Mouse (Mus musculus) embryo, embryonic 10 days (tissue): ENCODE data around the gene Trem2.
"Not testable (repeated sequence)": the region's sequence is repeated elsewhere in the genome, so short reads cannot be mapped to it uniquely, and the experiment has no call there.

Experiments used
- DNase-seq: peaks from one replicate; pipeline ENCODE4 v3.0.0-alpha.2; 2015; ENCODE audit warnings: low spot score

The Trem2 gene

DNA sequence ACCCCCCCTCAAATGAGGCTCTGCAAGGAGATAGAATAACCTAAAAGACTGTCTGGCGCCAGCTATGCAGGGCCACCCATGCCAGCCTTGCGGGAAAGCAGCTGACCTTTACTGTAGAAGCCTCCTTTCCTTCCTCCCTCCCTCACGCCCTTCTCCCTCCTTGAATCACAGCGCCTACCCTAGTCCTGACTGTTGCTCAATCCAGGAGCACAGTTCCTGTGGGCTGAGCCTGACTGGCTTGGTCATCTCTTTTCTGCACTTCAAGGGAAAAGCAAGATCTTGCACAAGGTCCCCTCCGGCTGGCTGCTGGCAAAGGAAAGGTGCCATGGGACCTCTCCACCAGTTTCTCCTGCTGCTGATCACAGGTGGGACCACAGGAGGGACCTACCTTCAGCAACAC is at the start of gene Trem2:
TSS of gene Trem2 (plus strand) at position 171 of the 400 bp plus-strand sequence.
- no peak for DNase-seq

DNA sequence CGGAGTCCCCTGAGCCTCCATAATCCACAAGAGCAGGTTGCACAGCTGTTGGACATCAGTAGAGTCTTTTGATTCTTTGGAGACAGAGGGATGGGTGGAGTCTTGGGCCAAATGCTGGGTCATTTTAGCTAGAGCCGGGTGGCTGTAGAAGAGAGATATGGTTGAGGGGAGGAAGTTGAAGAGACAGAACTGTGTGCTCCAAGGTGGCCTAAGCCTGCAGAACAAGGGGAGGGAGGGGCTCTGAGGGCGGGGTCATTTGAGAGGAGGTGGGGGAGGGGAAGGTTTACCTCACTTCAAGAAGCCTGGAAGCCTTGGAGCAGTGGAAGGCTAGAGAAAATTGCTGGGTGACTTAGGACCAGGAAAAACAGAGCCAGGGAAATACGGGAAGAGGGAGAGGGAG is 47.0 kb upstream of the Trem2 start, which contains the start of gene Treml2:
TSS of gene Treml2 (plus strand) at position 296 of the 400 bp plus-strand sequence.
- no peak for DNase-seq

DNA sequence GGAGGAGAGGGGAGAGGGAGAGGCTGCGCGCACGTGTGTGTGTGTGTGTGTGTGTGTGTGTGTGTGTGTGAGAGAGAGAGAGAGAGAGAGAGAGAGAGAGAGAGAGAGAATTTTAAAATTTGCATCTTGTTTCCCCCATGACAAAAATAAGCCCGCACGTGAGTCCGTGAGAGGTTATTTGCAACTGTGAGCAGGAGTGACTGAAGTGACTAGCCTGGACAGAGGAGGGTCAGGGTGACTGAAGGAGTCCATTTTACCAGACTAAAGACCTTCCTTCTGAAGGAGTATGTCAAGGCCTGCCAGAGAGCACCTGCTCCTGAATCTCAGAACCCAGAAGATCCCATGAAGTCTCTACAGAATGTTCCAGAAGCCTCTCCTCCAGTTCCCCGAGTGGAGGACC is 46.4 kb upstream of the Trem2 start:
- DNase-seq, result no peak

DNA sequence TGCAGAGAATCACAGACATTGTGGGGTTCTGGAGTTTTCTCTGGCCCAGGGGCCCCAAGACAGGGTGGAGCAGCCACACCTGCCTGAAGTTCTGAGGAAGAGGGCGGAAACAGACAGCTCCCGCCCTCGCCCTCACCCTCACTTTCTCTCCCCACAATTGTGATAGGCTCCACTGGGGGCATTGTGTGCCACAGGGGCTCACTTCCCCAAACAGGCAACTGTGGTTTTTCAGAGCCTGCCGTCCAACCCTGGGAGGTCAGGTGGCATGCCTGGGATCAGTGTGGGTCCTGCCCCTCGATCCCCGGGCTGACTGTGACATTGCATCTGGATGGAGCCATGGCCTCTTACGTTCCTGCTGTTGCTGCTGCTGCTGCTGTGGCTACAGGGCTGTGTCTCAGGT is 46.0 kb upstream of the Trem2 start:
- no peak for DNase-seq

DNA sequence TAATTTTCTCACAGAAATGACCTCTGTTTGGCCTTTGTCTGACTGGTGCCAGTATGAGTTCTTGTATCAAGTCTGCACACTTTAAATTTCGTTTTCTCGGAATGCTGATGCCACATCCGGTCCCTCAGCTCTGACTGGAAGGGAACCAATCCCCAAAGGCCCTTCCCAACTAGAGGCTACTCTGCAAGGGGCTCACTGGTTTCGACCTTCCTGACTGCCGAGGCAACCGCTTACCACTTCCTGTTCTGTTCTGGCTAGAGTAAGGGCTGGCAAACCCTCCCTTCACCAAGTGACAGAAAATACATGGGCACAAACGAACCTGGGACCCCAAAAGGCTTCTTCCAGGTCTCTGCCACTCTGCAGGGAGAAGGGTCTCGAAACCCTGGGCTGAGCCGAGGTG is 45.3 kb upstream of the Trem2 start:
- DNase-seq, result no peak

DNA sequence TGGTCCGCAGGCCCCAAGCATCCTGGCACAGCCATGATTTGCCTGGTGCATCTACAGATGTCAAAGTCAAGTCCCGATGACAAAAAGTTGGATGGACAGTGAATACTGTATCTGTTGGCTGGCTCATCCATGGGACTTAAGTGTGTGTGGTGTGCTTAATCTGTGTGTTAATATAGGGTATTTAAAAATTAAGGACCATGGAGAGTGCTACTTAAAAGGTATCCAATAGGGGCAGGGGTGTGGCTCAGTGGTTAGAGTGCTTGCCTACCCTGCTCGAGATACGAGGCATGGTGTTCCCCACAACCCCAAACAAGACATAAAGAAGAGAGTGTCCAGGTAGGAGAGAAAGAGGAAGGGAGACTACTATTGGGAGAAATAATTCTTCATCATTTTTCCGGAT is 44.4 kb upstream of the Trem2 start:
- no peak for DNase-seq

DNA sequence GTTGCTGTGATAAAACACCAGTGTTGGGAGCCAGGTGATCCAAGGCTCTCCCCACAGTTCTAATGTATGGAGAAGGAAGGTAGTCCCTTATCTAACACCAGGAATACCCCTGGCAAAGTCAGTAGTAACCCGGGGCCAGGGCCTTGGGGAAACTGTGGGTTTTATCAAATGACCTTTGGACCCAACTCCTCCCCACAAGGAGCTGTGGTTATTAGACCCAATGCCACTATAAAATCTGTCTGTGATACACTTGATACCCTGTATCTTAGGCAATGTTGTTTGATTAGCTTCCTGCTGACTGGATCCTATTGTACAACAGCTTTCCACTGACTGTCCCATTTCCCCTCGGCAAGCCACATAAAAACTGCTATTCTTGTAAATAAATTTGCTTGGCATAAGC is 34.1 kb upstream of the Trem2 start:
- DNase-seq, result no peak

DNA sequence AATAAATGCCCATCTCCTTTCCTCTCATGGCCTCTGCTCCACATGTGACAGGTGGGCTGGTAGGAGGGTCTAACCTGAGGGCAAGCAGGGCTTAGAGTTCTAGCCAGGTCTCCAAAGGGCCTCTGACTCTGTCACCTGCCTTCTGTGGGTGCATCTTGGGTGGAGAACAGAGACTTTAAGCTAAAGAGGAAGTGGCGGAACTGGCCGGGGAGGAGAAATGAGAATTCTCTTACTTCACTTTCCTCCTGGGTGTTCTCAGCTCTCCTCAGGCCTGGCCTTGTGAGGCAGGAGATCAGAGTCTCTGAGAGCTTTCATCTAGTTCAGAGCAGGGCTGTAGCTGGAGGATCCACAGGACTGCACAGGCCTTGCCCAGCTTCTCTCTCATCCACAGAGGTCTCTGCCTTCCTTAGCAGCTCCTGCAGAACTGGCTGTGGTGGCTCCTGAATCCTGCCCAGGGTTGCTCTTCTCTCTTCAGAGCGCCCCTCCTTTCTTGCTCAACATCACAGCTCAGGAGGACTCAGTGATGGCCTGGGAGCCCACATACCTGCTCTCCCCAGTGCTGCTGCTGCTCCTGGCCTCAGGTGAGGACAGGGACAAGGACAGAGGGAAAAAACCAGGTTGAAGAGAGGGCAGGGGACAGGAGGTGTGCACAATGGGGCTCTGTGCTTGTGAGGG is 30.2 kb upstream of the Trem2 start, which contains the start of gene B430306N03Rik:
TSS of gene B430306N03Rik (plus strand) at position 237 of the 675 bp plus-strand sequence.
- not testable (repeated sequence) for DNase-seq

DNA sequence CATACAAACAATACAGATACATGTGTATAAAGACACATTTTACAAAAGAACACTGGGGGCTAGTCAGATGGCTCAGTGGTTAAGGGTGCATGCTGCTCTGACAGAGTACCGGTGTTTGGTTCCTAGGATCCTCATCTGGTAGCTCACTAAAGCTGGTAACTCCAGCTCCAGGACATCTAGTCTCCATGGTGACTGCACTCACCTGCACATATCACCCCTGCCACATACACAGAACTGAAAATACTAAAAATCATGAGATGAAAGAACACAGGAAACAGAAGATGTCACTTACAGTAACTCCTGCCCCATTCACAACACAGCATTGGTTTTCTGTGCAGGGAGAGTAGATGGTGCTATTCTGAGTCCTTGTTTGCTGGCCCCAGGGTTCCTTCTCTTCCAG is 27.5 kb upstream of the Trem2 start:
- no peak for DNase-seq

DNA sequence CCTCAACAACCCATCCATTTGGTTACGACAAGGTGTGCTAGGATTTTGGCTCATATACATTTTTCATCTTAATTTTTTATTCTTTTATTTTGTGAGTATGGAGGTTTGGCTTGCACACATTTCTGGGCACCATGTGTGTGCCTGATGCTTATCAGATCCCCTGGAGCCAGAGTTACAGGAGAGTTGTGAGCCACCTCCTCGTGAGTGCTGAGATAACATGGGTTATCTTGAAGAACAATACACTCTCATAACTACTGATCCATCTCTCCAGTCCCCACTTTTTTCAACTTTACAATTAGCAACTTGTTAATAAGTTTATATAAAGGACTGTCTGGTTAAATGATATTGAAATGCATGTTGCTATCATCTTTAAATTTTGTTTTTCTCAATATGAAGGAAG is 24.9 kb upstream of the Trem2 start:
- no peak for DNase-seq

DNA sequence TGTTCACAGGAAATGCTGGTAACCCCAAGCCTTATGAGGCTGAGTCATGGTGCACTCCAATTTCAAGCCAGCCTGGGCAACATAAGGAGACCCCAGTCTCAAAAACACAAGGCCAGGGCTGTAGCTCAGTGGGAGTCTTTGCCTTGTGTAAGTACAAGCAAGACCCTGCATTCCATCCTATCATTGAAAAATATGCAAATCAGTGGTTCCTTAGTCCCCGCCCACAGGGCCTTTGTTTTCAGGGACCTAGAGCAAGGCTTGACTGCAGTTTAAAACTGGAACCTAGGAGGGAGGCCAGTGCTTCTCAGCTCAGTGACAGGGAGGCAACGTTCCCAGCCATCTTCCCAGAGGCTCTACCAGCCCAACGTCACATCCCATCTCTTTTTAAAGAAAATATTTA is 23.0 kb upstream of the Trem2 start:
- no peak for DNase-seq

DNA sequence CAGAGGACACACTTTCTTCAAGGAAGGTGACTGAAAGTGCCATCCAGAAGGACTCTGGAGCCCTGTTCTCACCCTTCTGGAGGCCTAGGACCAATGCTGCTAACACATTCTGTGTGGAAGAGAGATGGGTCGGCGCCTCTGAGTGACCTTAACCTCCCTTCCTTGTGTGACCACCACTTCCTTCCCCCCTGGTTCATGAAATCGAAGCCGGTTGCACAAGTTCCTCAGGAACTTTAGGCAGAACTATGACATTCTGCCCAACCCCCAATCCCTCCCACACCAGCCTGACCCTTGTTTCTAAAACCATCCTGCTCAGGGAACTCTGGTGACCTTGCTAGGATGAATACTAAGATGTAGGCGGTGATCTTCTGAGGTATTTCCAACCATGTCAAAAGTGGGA is 21.9 kb upstream of the Trem2 start:
- DNase-seq, result no peak

DNA sequence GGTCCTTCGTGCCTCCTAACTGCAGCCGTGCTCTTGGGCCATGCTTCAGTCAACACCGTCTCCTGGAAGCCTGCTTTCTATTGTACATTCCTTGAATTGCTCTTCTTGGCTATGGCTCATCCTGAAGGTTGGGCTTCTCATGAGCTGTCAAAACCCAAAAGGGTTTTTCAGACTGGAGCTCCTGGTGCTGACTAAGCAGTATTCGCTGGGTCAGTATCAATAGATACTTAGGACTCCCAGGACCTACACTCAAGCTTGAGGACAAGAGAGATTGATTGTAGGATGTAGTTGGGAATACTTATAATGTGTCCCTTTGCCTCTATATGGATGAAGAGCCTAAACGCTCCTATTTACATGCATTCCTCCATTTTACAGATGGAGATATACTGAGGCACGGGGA is 21.1 kb upstream of the Trem2 start:
- no peak for DNase-seq

DNA sequence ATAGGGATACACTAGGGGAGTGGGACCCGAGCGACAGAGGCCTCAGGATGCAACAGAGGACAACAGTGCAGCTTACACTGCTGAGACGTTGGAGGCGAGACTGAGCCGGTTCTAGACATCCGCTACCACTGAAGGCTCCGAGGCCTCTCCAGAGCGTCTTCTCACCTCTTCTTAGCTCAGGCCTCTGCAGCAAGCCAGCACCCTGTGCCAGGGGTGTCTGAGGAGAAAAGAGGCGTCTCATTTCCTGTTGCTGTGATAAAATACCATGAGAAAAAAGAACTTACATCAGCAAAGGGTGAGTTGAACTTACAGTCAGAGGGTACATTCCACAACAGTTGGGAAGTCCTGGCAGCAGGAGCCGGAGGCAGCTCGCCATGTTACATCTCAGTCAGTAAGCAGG is 20.6 kb upstream of the Trem2 start:
- DNase-seq, result no peak

DNA sequence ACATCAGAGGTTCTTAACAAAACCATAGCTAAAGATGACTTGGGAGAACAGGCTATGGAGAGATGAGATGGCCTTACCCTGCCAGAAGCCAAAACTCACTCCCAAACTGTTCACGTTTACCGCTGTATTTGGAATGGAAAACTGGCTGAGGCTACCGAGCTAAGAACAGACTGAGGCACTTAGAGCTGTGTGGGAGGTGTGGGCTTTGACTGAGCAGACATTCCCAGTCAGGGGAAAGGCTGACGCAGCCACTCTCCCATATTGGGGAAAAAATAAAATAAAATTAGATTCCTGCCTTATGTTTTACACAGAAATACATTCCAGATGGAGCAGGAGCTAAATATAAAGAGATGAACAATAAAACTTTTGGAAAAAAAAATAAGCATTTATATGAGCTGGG is 19.5 kb upstream of the Trem2 start:
- DNase-seq, result no peak

DNA sequence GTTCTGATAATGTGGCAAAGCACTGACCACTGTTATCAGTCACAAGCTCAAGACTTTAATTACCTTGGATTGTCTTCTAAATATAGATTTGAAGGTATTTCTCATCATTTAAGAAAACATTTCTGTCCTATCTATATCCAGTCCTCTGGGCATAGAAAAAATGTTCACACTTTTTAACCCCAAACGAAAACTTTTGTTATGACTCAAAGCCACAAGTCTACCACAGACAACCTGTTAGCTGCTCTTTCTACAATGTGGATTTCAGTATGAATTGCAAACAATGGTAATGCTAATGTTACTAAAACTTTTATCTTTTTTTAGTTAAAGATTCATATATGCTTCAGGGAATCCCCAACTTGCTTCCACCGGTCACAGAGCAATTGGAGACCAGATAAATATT is 13.7 kb upstream of the Trem2 start:
- DNase-seq, result no peak

DNA sequence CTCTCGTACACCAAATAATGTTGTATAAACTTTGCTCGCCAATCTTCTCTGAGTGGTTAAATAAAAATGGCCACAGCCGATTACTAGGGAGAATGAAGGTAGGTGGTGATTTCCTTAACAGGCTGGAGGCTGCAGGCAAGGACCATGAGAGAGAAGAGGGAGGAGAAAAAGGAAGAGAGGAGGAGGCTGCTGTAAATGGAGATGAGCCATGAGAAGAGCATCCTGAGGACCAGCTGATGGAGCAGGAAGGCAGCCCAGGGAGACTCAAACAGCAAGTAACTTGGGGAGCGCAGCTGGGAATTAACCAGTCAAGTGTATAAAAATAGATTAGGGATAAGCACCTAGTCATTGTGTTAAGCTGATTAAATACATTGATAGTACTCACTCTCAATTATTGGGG is 12.0 kb upstream of the Trem2 start:
- DNase-seq, result no peak

DNA sequence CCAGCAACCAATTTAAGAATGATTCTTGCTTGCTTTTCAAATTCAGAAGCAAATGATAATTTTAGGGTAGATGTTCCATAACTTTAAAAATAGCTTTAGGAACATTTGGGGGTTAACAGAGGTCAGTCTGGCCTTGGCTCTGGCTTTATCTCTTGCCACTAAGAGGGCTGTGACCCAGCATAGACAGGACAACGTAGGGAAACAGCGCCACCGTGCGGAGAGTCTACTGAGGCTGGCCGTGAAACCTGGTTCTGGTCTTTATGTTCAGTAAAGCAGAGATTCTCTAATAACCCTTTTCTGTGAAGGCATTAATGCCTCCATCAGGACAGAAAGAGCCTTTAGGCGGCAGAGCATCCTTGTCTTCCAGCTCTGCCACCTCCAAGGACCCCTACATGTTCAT is 9.3 kb upstream of the Trem2 start:
- DNase-seq, result peak; percentile 94

DNA sequence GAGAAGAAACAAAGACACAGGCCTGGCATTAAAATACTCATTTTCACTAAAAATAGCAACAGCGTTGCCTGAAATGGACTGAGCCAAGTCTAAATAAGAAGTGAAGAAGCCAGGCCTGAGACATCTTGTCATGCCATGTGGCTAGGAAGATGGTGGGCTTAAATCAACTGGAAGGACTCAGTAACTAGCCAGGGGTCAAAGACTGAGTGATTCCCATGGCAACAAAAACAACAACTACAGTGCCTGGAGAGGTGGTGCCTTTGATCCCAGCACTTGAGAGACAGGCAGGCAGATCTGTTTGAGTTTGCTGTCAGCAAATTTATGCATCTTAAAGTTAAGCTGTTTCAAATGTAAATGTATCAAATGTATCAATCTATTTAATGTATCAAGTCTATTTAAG is 5.9 kb upstream of the Trem2 start:
- peak; percentile 58 for DNase-seq

DNA sequence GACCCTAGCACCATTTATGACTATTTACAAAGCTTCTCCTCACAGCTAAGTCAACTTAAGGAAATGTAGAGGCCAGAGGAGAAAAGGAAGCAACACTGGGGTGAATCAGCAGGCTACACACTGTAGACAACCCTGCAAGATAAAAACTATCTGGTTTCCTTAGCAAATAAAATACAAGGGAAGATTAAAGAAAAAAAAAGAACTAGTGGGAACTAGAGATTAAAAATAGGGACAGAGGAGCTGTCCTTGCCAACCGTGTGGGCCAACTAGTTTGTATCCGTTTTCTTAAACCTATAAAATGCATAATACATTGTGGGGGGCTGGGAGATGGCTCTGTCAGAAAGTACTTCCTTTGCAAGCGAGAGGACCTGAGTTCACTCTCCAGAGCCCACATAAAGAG is 4.3 kb upstream of the Trem2 start:
- no peak for DNase-seq

DNA sequence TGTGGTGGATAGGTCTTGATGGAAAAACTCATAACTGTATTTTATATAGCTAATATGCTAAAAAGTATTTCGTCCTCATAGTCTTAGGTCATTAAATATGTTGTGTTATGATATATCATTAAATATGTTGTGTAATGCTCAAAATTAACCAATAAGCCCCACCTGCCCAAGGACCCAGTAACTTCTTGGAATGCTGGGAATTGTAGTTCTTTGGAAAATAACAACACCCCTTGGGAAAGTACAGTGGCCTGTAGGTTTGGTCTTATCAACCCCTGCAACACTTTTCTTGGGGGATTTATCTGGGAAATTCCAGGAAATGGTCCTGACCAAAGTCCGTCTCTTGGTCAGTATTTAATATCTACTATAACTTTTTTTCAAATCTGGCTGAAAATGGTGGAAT is 3.1 kb upstream of the Trem2 start:
- DNase-seq, result no peak

DNA sequence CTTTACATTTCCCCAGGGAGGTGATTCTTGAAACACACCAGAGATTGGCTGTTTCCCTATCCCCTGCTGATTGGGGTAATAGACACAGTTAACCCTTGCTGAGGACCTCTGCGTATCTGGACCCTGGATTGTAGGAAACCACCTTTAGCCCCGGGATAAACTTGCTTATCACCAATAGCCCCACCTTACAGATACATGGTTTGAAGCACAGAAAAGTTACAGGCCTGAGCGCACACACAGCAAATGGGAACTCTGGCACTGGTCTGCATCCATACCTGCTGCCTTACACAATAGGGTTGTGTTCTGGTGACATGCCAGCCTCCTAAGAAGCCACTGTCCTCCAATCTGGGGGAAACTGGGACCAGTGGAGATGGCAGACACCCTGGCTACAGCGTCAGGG is 377 bp upstream of the Trem2 start:
- no peak for DNase-seq

DNA sequence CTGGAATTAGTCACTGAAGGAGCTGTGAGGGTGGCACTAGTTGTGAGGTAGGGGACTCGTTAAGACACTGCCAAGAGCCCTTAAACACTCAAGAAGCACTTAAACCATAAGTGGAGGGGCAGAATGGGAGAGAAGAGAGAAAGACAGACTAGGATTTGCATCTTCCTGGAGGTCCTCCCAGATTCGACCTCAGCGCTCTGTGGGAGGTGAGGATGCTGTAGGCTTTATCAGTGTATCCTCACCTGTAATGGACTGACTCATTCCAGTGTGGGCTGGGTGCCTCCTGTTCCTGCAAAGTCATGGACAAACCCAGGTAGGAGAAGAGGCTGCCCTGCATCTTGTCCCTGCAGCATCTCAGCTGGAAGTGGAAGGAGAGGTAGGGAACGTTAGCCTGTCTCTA is 633 bp downstream of the Trem2 start:
- DNase-seq, result no peak

DNA sequence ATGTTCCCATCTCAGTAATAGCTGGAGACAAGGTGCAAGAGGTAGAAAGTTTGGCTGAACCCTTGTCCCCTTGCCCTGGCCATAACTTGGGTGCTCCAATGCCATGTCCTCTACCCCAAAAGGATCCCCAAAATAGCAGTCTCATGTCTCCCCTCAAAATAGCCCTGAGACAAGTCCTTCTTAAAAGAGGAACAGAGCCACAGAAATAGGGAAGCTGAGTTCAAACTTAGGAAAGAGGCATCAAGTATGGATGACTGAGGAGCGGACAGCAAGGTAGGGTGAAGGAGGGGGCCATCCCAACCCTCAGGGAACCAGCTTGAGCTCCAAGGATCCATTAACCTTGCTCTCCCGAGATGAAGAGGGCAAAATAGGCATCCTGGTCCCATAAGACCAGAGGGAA is 1.1 kb downstream of the Trem2 start:
- no peak for DNase-seq
